Mouse (Mus musculus) lung, adult 10 weeks (tissue): Measurements from ENCODE around the gene Atp8a2. TPM values are rescaled to one million over a fixed set of nuclear protein-coding genes. Genes with fewer than 3 reads are reported as not detected.

ENCODE experiments used
- polyA plus RNA-seq: library from polyadenylated mRNA; stranded (reverse); fragments of 350-450 nt; fragmentation: Illumina TruSeq; extraction: RNeasy Lipid Tissue Mini Kit (QIAGEN cat#74804); gene quantifications from one replicate; pipeline ENCODE4 v1.2.3, GENCODE M21; 2014; ENCODE audit warnings: low read depth, low replicate concordance; ENCODE audit not compliant: insufficient read depth

Atp8a2 gene
- polyA plus RNA-seq: 0.19 TPM

GRCm38 (mm10) chr14:60196884-60197283, at the start of gene Atp8a2:
Atp8a2 (minus strand) TSS chr14:60197179.

GRCm38 (mm10) chr14:59625158-59625805, 571.7 kb downstream of the Atp8a2 start, which contains the start of gene Shisa2:
Shisa2 (plus strand) TSS chr14:59625308.

GRCm38 (mm10) chr14:59597398-59598259, 599.4 kb downstream of the Atp8a2 start, which contains the start of gene Cdadc1:
Cdadc1 (minus strand) TSS chr14:59597959.

Other genes with a start within 250 kb of the Atp8a2 start
- not detected for gene Nupl1, start 54.3 kb upstream of the Atp8a2 start, polyA plus RNA-seq
- gene Gm49336, start 54.3 kb upstream of the Atp8a2 start, polyA plus RNA-seq: 14.1 TPM
- gene Mtmr6, start 68.0 kb upstream of the Atp8a2 start, polyA plus RNA-seq: 30.7 TPM
- 0.07 TPM for gene Amer2, start 176.1 kb upstream of the Atp8a2 start, polyA plus RNA-seq